Mouse (Mus musculus) kidney, adult 18-20 months (tissue): ENCODE results near the gene St7l.

Source experiments
- DNase-seq: peaks from one replicate; pipeline ENCODE4 v3.0.0; 2021

St7l gene

DNA sequence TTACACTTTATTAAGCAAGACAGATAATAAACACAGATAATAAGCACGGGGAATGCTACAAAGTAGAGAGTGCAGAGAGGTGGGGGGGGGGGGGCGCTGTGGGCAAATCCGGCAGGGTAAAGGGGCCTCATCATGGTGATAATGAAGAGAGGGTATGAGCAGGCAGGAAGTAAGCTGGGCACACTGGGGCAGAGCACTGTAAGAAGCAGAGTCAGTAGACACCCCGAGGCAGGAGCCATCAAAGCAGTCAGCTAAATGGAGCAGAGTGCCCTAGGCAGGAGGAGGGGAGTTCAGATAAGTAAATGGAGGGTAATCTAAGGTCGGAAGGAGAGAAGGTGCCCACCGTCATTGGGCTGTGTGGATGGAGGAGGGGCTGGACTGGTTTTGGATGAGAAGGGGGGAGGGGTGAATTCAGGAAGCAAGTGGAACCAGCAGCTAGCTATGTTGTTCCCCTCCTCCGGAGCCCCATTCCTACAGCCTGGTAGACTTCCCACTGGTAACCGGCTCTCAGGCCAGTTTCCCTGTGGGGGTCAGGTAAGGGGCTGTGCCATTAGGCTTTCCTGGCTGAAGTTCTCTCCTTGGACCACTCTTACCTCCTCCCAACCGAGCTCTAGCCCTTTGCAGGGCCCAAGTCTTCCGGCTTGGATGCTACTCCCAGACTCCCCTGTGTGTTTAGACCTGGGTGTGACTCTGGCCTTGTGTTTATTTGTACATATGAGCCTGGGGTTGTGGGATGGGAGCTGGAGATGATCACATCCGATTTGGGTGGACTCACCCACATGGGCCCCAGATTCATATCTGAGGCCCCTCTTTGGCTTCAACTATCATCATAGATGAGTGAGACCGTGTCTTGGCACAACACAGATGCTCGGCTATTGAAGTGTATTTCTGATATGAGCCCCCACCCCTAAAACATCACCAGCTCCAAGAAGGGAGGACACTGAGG, 99.8 kb downstream of the St7l start:
- DNase-seq, result no peak

DNA sequence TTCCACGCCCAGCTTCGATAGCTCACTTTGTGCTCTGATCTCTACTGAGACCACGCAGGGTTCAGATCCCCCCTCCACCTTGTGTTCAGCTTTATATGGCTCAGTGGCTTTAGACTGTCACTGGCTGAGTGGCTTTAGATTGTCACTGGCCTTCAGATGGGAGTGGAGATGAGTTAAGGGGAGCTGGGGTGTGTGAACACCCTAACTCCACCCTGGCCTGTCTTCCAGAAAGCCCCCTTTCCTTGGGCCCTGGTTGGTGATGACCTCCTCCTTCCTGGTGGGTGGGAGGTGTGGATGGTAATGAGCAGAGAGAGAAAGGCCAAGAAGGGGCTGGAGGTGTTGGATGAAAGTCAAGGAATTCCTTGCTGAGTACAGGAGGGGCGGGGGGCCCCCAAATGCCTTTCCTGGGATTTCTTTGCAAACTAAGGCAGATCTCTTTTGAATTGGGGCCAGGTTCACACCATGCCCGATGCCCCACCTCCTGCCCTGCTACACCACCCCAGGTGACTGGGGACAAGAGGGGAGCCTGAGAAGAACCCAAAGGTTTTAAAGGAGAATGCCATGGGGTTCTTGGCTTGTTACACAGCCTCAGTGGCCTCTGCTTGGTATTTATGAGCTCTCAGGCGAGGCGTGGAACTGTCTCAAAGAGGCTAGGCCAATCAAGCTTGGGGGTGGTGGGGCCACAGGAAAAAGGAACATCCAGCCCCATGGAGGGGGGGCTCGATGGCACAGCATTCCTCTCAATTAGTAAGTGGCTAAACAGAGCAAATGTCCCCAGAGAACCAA, 101.5 kb downstream of the St7l start:
- DNase-seq, result no peak

GRCm38 (mm10) chr3:104965991-104966554, 102.3 kb downstream of the St7l start:
- DNase-seq, result no peak

DNA sequence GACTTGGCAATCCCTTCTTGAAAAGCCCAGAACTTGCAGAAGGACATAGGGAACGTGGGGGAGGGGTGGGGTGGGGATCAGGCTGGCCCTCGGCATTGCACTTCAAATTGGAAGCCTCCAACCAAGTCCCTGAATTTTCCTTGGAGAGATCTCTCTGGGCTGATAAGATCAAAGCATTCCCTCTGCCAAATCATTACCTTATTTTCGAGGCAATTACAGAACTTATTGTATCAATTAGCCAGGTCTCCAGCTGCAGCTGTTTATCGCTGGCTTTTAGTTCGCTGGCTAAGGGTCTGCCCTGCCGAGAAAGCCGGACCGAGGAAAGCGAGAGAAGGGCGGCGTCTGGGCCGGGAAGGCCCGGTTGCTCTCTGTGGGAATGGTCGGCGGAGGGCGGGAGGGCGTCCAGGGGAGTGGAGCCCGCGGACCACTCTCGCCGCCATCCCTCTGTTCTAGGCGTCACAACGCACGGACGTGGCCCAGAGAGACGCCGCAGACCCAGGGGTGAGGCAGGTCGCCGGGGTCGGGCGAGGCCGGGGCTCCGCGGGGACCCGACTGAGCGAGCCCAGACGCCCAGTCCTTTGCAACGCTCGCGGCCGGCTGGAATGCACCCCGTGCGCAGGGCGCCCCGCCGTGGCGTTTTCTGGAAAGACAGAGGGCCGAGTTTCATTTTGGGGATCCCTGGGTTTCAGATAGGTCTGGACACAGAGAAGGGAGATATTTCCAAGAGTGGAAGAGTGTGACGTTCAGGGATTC, 103.9 kb downstream of the St7l start:
- peak; percentile 91 for DNase-seq
